Mouse (Mus musculus): ENCODE results near the gene Gm49353. TPM values are rescaled to one million over a fixed set of nuclear protein-coding genes. Genes with fewer than 3 reads are reported as not detected.

The Gm49353 gene
- polyA plus RNA-seq, 1 experiment from 2014 or later: 10.6 TPM

GRCm38 (mm10) chr10:29193769-29194168 lies 5.0 kb upstream of the Gm49353 start:
- Histone ChIP-seq H3K4me3 (ENCODE audit: low read depth, low read length) (no peak overlapping the region), H3K9me3 (replicated peaks; ENCODE audit: control insufficient read depth, low read length, poor library complexity, severe bottlenecking) (no peaks in the 10 kb centered on the region), H3K36me3 (ENCODE audit: control insufficient read depth, insufficient read depth, low read length) (peaks cover 39% of the 10 kb centered on the region), H3K4me2 (ENCODE audit: low read length) (no peak overlapping the region), H3K27me3 (ENCODE audit: control insufficient read depth, insufficient read depth, low read depth, low read length) (no peaks in the 10 kb centered on the region), H3K9ac (ENCODE audit: low read depth, low read length) (no peak overlapping the region), H3K27ac (ENCODE audit: low read length) (no peak overlapping the region), H3K4me1 (ENCODE audit: control insufficient read depth, insufficient read depth, low read length) (no peaks in the 10 kb centered on the region)
- no peak for ATAC-seq

GRCm38 (mm10) chr10:29196811-29197210 lies 1.9 kb upstream of the Gm49353 start:
- H3K9me3 ChIP-seq (replicated peaks; ENCODE audit: control insufficient read depth, low read length, poor library complexity, severe bottlenecking): no peaks in the 10 kb centered on the region
- no peak overlapping the region for H3K4me3 ChIP-seq (ENCODE audit: low read depth, low read length)
- H3K36me3 ChIP-seq (ENCODE audit: control insufficient read depth, insufficient read depth, low read length): peaks cover 52% of the 10 kb centered on the region
- WGBS: 98% methylated on average over 33 of the region's 33 CpGs
- H3K4me2 ChIP-seq (ENCODE audit: low read length): no peak overlapping the region
- no peaks in the 10 kb centered on the region for H3K4me1 ChIP-seq (ENCODE audit: control insufficient read depth, insufficient read depth, low read length)
- H3K9ac ChIP-seq (ENCODE audit: low read depth, low read length): no peak overlapping the region
- peak; percentile 36; the same call in 1 of the 2 replicates for ATAC-seq
- no peak overlapping the region for H3K27ac ChIP-seq (ENCODE audit: low read length)
- H3K27me3 ChIP-seq (ENCODE audit: control insufficient read depth, insufficient read depth, low read depth, low read length): no peaks in the 10 kb centered on the region

GRCm38 (mm10) chr10:29199835-29200234 lies 1.1 kb downstream of the Gm49353 start:
- no peak for ATAC-seq
- Histone ChIP-seq H3K4me2 (ENCODE audit: low read length) (no peak overlapping the region), H3K27me3 (ENCODE audit: control insufficient read depth, insufficient read depth, low read depth, low read length) (no peaks in the 10 kb centered on the region), H3K36me3 (ENCODE audit: control insufficient read depth, insufficient read depth, low read length) (peaks cover 47% of the 10 kb centered on the region), H3K9me3 (replicated peaks; ENCODE audit: control insufficient read depth, low read length, poor library complexity, severe bottlenecking) (no peaks in the 10 kb centered on the region), H3K4me3 (ENCODE audit: low read depth, low read length) (no peak overlapping the region), H3K27ac (ENCODE audit: low read length) (no peak overlapping the region), H3K4me1 (ENCODE audit: control insufficient read depth, insufficient read depth, low read length) (no peaks in the 10 kb centered on the region), H3K9ac (ENCODE audit: low read depth, low read length) (no peak overlapping the region)
- 83% methylated on average over 3 of the region's 3 CpGs for WGBS

GRCm38 (mm10) chr10:29200609-29201008 lies 1.9 kb downstream of the Gm49353 start:
- ATAC-seq: peak; percentile 40; the same call in 1 of the 2 replicates
- WGBS: 100% methylated on average over 1 of the region's 1 CpGs
- H3K9me3 ChIP-seq (replicated peaks; ENCODE audit: control insufficient read depth, low read length, poor library complexity, severe bottlenecking): no peaks in the 10 kb centered on the region
- H3K4me2 ChIP-seq (ENCODE audit: low read length): no peak overlapping the region
- H3K4me1 ChIP-seq (ENCODE audit: control insufficient read depth, insufficient read depth, low read length): no peaks in the 10 kb centered on the region
- no peaks in the 10 kb centered on the region for H3K27me3 ChIP-seq (ENCODE audit: control insufficient read depth, insufficient read depth, low read depth, low read length)
- H3K36me3 ChIP-seq (ENCODE audit: control insufficient read depth, insufficient read depth, low read length): peaks cover 47% of the 10 kb centered on the region
- H3K4me3 ChIP-seq (ENCODE audit: low read depth, low read length): no peak overlapping the region
- no peak overlapping the region for H3K9ac ChIP-seq (ENCODE audit: low read depth, low read length)
- H3K27ac ChIP-seq (ENCODE audit: low read length): no peak overlapping the region

- Histone ChIP-seq H3K4me3 (ENCODE audit: low read depth, low read length) (no peak overlapping the region), H3K27ac (ENCODE audit: low read length) (no peak overlapping the region), H3K4me2 (ENCODE audit: low read length) (no peak overlapping the region), H3K4me1 (ENCODE audit: control insufficient read depth, insufficient read depth, low read length) (no peaks in the 10 kb centered on the region), H3K27me3 (ENCODE audit: control insufficient read depth, insufficient read depth, low read depth, low read length) (no peaks in the 10 kb centered on the region), H3K9me3 (replicated peaks; ENCODE audit: control insufficient read depth, low read length, poor library complexity, severe bottlenecking) (no peaks in the 10 kb centered on the region), H3K36me3 (ENCODE audit: control insufficient read depth, insufficient read depth, low read length) (0 out of 2 replicates have a peak, but pooled peaks cover 3% of the 10 kb centered on the region), H3K9ac (ENCODE audit: low read depth, low read length) (no peak overlapping the region)
- 0 out of 2 replicates have a peak, but pooled peaks have one; percentile 57 for ATAC-seq
Observed at GRCm38 (mm10) chr10:29206730-29207129, 8.0 kb downstream of the Gm49353 start.

- Histone ChIP-seq H3K27me3 (ENCODE audit: control insufficient read depth, insufficient read depth, low read depth, low read length) (no peaks in the 10 kb centered on the region), H3K4me2 (ENCODE audit: low read length) (no peak overlapping the region), H3K4me3 (ENCODE audit: low read depth, low read length) (no peak overlapping the region), H3K27ac (ENCODE audit: low read length) (no peak overlapping the region), H3K9ac (ENCODE audit: low read depth, low read length) (no peak overlapping the region), H3K36me3 (ENCODE audit: control insufficient read depth, insufficient read depth, low read length) (no peaks in the 10 kb centered on the region), H3K4me1 (ENCODE audit: control insufficient read depth, insufficient read depth, low read length) (no peaks in the 10 kb centered on the region), H3K9me3 (replicated peaks; ENCODE audit: control insufficient read depth, low read length, poor library complexity, severe bottlenecking) (no peaks in the 10 kb centered on the region)
- ATAC-seq: no peak
- 56% methylated on average over 3 of the region's 3 CpGs for WGBS
Observed at GRCm38 (mm10) chr10:29208735-29209134, 10.0 kb downstream of the Gm49353 start.

GRCm38 (mm10) chr10:29211453-29211852 lies 12.7 kb downstream of the Gm49353 start, which contains the start of gene 9330159F19Rik:
9330159F19Rik (plus strand) TSS chr10:29211606.
- Histone ChIP-seq H3K27me3 (ENCODE audit: control insufficient read depth, insufficient read depth, low read depth, low read length) (no peaks in the 10 kb centered on the region), H3K4me3 (ENCODE audit: low read depth, low read length) (no peak within 1 kb of the TSS), H3K4me2 (ENCODE audit: low read length) (no peak within 1 kb of the TSS), H3K27ac (ENCODE audit: low read length) (no peak within 1 kb of the TSS), H3K9me3 (replicated peaks; ENCODE audit: control insufficient read depth, low read length, poor library complexity, severe bottlenecking) (no peaks in the 10 kb centered on the region), H3K4me1 (ENCODE audit: control insufficient read depth, insufficient read depth, low read length) (no peaks in the 10 kb centered on the region), H3K36me3 (ENCODE audit: control insufficient read depth, insufficient read depth, low read length) (no peaks in the 10 kb centered on the region), H3K9ac (ENCODE audit: low read depth, low read length) (no peak within 1 kb of the TSS)
- ATAC-seq: no peak
- WGBS: 11% methylated on average over 4 of the region's 4 CpGs

GRCm38 (mm10) chr10:29213534-29214100 lies 14.9 kb downstream of the Gm49353 start:
- no peak overlapping the region for H3K4me2 ChIP-seq (ENCODE audit: low read length)
- ATAC-seq: no peak
- H3K4me3 ChIP-seq (ENCODE audit: low read depth, low read length): no peak overlapping the region
- peaks cover 9% of the 10 kb centered on the region for H3K4me1 ChIP-seq (ENCODE audit: control insufficient read depth, insufficient read depth, low read length)
- H3K9me3 ChIP-seq (replicated peaks; ENCODE audit: control insufficient read depth, low read length, poor library complexity, severe bottlenecking): no peaks in the 10 kb centered on the region
- H3K36me3 ChIP-seq (ENCODE audit: control insufficient read depth, insufficient read depth, low read length): no peaks in the 10 kb centered on the region
- H3K9ac ChIP-seq (ENCODE audit: low read depth, low read length): no peak overlapping the region
- 31% methylated on average over 3 of the region's 3 CpGs for WGBS
- no peaks in the 10 kb centered on the region for H3K27me3 ChIP-seq (ENCODE audit: control insufficient read depth, insufficient read depth, low read depth, low read length)
- no peak overlapping the region for H3K27ac ChIP-seq (ENCODE audit: low read length)

- Histone ChIP-seq H3K4me1 (ENCODE audit: control insufficient read depth, insufficient read depth, low read length) (peaks cover 9% of the 10 kb centered on the region), H3K27ac (ENCODE audit: low read length) (no peak overlapping the region), H3K9ac (ENCODE audit: low read depth, low read length) (no peak overlapping the region), H3K9me3 (replicated peaks; ENCODE audit: control insufficient read depth, low read length, poor library complexity, severe bottlenecking) (no peaks in the 10 kb centered on the region), H3K27me3 (ENCODE audit: control insufficient read depth, insufficient read depth, low read depth, low read length) (no peaks in the 10 kb centered on the region), H3K36me3 (ENCODE audit: control insufficient read depth, insufficient read depth, low read length) (peaks cover 3% of the 10 kb centered on the region), H3K4me2 (ENCODE audit: low read length) (no peak overlapping the region), H3K4me3 (ENCODE audit: low read depth, low read length) (no peak overlapping the region)
- WGBS: 98% methylated on average over 1 of the region's 1 CpGs
- no peak for ATAC-seq
Observed at GRCm38 (mm10) chr10:29216957-29217356, 18.2 kb downstream of the Gm49353 start.

Measured in midbrain, embryonic 16.5 days (tissue).